Mouse (Mus musculus) E14TG2a.4 (cell line): Measurements from ENCODE around the gene Nek11.

Experiments
- CTCF ChIP-seq: conservative IDR thresholded peaks from 2 replicates; pipeline ENCODE4 v1.5.1; 2014; ENCODE audit warnings: low read length
- NANOG ChIP-seq: IDR thresholded peaks from 2 replicates; pipeline ENCODE4 v1.6.1; 2014; ENCODE audit warnings: borderline replicate concordance, low read length, mixed read lengths
- POU5F1 ChIP-seq: IDR thresholded peaks from 2 replicates; pipeline ENCODE4 v1.6.1; 2014; ENCODE audit warnings: low read length, borderline replicate concordance

- TF ChIP-seq CTCF, result no peak
- TF ChIP-seq NANOG, result no peak
- TF ChIP-seq POU5F1, result no peak
These were observed 258.9 kb downstream of the Nek11 start for GRCm38 (mm10) chr9:105136404-105136803.
